Mouse (Mus musculus) kidney, embryonic 15.5 days (tissue): ENCODE results near the gene Tap1. TPM values are rescaled to one million over a fixed set of nuclear protein-coding genes. Genes with fewer than 3 reads are reported as not detected.
"Not testable (repeated sequence)": the region's sequence is repeated elsewhere in the genome, so short reads cannot be mapped to it uniquely, and the experiment has no call there.

ENCODE experiments used
- ATAC-seq: fragments of 200-750 bp; cut with Nextera tagmentation; replicated peaks from 2 replicates; pipeline ENCODE4 v1.8.0; 2017; ENCODE audit warnings: moderate TSS enrichment; ENCODE audit not compliant: low FRiP score
- H3K27ac ChIP-seq: fragments of 300-500 bp; sonication (generic); 2 replicates; pipeline ENCODE4 v1.5.1; 2015; ENCODE audit warnings: mild to moderate bottlenecking, inconsistent platforms
- H3K27me3 ChIP-seq: fragments of 300-500 bp; sonication (generic); 2 replicates; pipeline ENCODE4 v1.6.1; 2015; ENCODE audit warnings: inconsistent platforms
- H3K36me3 ChIP-seq: fragments of 300-500 bp; sonication (generic); 2 replicates; pipeline ENCODE4 v1.6.1; 2015; ENCODE audit warnings: inconsistent platforms
- H3K4me1 ChIP-seq: fragments of 300-500 bp; sonication (generic); 2 replicates; pipeline ENCODE4 v1.6.1; 2015; ENCODE audit warnings: inconsistent platforms
- H3K4me2 ChIP-seq: fragments of 300-500 bp; sonication (generic); 2 replicates; pipeline ENCODE4 v1.6.1; 2015; ENCODE audit warnings: moderate library complexity, mild to moderate bottlenecking, inconsistent platforms
- H3K4me3 ChIP-seq: fragments of 300-500 bp; sonication (generic); replicated peaks from 2 replicates; pipeline ENCODE4 v1.5.1; 2015; ENCODE audit warnings: mild to moderate bottlenecking, inconsistent platforms
- H3K9ac ChIP-seq: fragments of 300-500 bp; sonication (generic); 2 replicates; pipeline ENCODE4 v1.6.1; 2015; ENCODE audit warnings: mild to moderate bottlenecking, inconsistent platforms
- H3K9me3 ChIP-seq: fragments of 300-500 bp; sonication (generic); replicated peaks from 2 replicates; pipeline ENCODE4 v1.6.1; 2016; ENCODE audit warnings: inconsistent platforms
- WGBS: fragments of 180-500 bp; shearing (Covaris S2); methylation state at CpG from one replicate; pipeline ENCODE4 v1.1.7; 2015; ENCODE audit warnings: mixed read lengths; 5-methylcytosine and 5-hydroxymethylcytosine counted together
- polyA plus RNA-seq: library from polyadenylated mRNA; unstranded; fragments of >200 nt; fragmentation: Nextera tagmentation; extraction: Ambion mirVana; gene quantifications from 2 replicates; pipeline ENCODE4 v1.2.1, GENCODE M21; 2015

Tap1 gene
- polyA plus RNA-seq = 3.5 and 3.8 TPM in 2 replicates

DNA sequence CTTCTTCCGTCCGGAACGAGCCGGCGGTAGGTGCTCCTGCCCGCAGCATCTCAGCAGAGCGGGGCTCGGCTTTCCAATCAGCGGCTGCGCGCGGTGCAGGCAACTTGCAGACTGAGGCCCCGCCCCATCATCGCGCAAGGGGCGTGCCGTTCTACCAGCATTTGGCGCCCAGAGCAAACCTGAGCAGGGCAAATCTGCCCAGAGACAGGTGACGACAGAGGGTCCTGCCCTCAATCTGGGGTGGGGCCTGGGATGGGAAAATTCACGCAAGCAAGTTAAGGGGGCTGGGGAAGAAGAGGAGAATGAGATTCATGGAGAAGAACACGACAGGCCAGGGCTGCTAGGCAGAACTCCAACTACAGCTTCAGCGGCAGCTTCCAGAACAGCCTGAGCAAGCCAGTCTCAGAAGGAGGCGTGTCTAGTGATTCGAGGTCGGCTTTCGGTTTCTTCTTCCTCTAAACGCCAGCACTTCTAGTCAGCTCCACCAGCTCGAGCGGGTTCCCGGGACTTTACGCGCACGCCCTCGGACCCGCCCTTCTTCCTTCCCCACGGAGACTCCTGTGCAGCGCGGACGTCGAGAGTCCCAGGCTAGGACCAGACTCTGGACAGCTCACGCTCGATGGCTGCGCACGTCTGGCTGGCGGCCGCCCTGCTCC is at the start of gene Tap1, which contains the start of gene Psmb9:
Tap1 (plus strand) TSS at position 293 of the 656 bp plus-strand sequence.
Psmb9 (minus strand) TSS at position 504 of the 656 bp plus-strand sequence.
- Histone ChIP-seq H3K27me3 (peaks cover 85% of the 10 kb centered on the region), H3K4me3 (peak within 1 kb of the TSS; percentile 61), H3K4me2 (peak within 1 kb of the TSS; percentile 97), H3K9me3 (no peaks in the 10 kb centered on the region), H3K36me3 (no peaks in the 10 kb centered on the region), H3K27ac (peak within 1 kb of the TSS; percentile 54; the same call in 1 of the 2 replicates), H3K4me1 (peaks cover 17% of the 10 kb centered on the region), H3K9ac (peak within 1 kb of the TSS; percentile 59)
- peak; percentile 97 for ATAC-seq
- under 1% methylated on average over 46 of the region's 46 CpGs for WGBS

DNA sequence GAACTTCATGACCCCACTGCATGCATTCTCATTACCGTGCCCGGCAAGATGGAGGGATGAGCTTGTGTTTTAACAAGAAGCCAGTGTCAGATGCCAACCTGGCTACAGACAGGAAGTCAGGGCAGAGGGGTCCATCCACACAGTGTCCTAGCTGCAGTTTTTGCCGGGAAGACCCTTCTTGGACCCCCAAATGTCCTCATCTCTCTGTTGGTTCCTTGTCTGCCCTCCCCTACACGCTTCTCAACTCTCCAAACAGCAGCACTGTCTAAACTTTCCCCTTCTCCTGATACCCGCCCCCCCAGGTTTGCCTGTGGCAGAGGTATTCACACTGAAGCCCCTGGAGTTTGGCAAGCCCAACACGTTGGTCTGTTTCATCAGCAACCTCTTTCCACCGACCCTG is 49.8 kb upstream of the Tap1 start:
- Histone ChIP-seq H3K4me3 (no peak overlapping the region), H3K4me2 (no peak overlapping the region), H3K9ac (no peak overlapping the region), H3K4me1 (peaks cover 23% of the 10 kb centered on the region), H3K9me3 (no peaks in the 10 kb centered on the region), H3K27me3 (peaks cover 53% of the 10 kb centered on the region), H3K27ac (no peak overlapping the region), H3K36me3 (no peaks in the 10 kb centered on the region)
- ATAC-seq = no peak
- WGBS = 68% methylated on average over 7 of the region's 7 CpGs

DNA sequence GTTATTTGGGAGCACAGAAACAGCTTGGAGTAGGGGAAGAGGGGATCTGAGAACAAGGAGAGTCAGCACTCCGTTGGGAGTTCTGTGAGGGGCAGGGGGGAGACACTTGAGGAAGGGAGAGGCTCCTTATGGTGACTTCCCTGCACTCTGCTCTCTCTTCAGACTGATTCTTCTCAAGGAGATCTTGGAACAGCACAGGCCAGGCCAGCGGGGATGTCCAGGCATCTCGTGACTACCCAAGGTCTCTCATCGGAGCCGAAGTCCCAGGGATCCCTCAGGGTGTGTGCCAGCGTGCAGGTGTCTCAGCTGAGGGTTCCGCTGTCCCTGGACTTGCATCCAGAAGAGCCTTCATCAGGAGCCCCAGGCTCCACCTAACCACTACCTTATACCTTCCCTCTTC is 48.7 kb upstream of the Tap1 start:
- H3K4me2 ChIP-seq = peak overlapping the region; percentile 63
- peak overlapping the region; percentile 30; the same call in 1 of the 2 replicates for H3K9ac ChIP-seq
- 80% methylated on average over 7 of the region's 7 CpGs for WGBS
- H3K4me3 ChIP-seq = no peak overlapping the region
- ATAC-seq = no peak
- no peaks in the 10 kb centered on the region for H3K9me3 ChIP-seq
- H3K27ac ChIP-seq = no peak overlapping the region
- H3K27me3 ChIP-seq = peaks cover 53% of the 10 kb centered on the region
- no peaks in the 10 kb centered on the region for H3K36me3 ChIP-seq
- H3K4me1 ChIP-seq = peaks cover 31% of the 10 kb centered on the region

GRCm38 (mm10) chr17:34139416-34139815 is 47.9 kb upstream of the Tap1 start:
- ATAC-seq = no peak; the same call in 1 of the 2 replicates
- H3K9ac ChIP-seq = peak overlapping the region; percentile 30; the same call in 1 of the 2 replicates

DNA sequence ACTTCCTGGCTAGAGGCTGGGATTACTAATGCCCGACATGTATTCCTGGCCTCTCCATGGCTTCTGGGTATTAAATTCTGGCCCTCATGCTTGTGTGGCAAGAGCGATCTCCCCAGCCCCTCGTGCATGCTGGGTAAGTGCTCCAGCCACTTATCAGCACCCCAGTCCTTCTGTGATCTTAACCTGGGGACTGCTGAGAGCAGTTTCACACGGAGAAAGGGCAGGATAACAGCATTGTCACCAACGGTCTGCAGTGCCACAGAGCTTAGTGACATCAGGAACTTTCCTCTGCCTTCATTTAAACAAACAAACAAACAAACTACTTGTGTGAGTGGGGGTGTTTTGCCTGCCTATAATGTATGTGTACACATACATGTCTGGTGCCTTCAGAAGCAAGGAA is 47.1 kb upstream of the Tap1 start:
- H3K27me3 ChIP-seq = peaks cover 53% of the 10 kb centered on the region
- no peak for ATAC-seq
- no peak overlapping the region for H3K9ac ChIP-seq
- no peaks in the 10 kb centered on the region for H3K36me3 ChIP-seq
- no peak overlapping the region for H3K27ac ChIP-seq
- H3K4me2 ChIP-seq = peak overlapping the region; percentile 63
- H3K4me3 ChIP-seq = no peak overlapping the region
- peaks cover 31% of the 10 kb centered on the region for H3K4me1 ChIP-seq
- H3K9me3 ChIP-seq = no peaks in the 10 kb centered on the region
- WGBS = 11% methylated on average over 5 of the region's 5 CpGs

More at GRCm38 (mm10) chr17:34139416-34139815, 47.9 kb upstream of the Tap1 start:
- no peak overlapping the region for H3K27ac ChIP-seq
- H3K4me2 ChIP-seq = peak overlapping the region; percentile 63
- H3K36me3 ChIP-seq = no peaks in the 10 kb centered on the region
- peak overlapping the region; percentile 35 for H3K4me3 ChIP-seq
- no peaks in the 10 kb centered on the region for H3K9me3 ChIP-seq
- H3K27me3 ChIP-seq = peaks cover 53% of the 10 kb centered on the region
- peaks cover 31% of the 10 kb centered on the region for H3K4me1 ChIP-seq
- WGBS = 3% methylated on average over 16 of the region's 16 CpGs

- no peaks in the 10 kb centered on the region for H3K36me3 ChIP-seq
- H3K27ac ChIP-seq = no peak overlapping the region
- H3K4me2 ChIP-seq = no peak overlapping the region
- no peak overlapping the region for H3K9ac ChIP-seq
- H3K9me3 ChIP-seq = no peaks in the 10 kb centered on the region
- H3K4me1 ChIP-seq = peaks cover 29% of the 10 kb centered on the region
- no peak overlapping the region for H3K4me3 ChIP-seq
- ATAC-seq = no peak
- WGBS = 65% methylated on average over 4 of the region's 4 CpGs
- H3K27me3 ChIP-seq = peaks cover 50% of the 10 kb centered on the region
Measured at GRCm38 (mm10) chr17:34141448-34141847, 45.9 kb upstream of the Tap1 start.

- 76% methylated on average over 7 of the region's 7 CpGs for WGBS
- H3K4me3 ChIP-seq = no peak overlapping the region
- H3K9ac ChIP-seq = no peak overlapping the region
- H3K4me1 ChIP-seq = peaks cover 29% of the 10 kb centered on the region
- no peak for ATAC-seq
- peak overlapping the region; percentile 8 for H3K4me2 ChIP-seq
- no peaks in the 10 kb centered on the region for H3K9me3 ChIP-seq
- H3K27me3 ChIP-seq = peaks cover 41% of the 10 kb centered on the region
- H3K36me3 ChIP-seq = no peaks in the 10 kb centered on the region
- H3K27ac ChIP-seq = peak overlapping the region; percentile 70
Measured at GRCm38 (mm10) chr17:34142456-34143010, 44.8 kb upstream of the Tap1 start.

- H3K4me2 ChIP-seq = peak within 1 kb of the TSS; percentile 8
- H3K27me3 ChIP-seq = peaks cover 36% of the 10 kb centered on the region
- peak; percentile 80 for ATAC-seq
- 7% methylated on average over 7 of the region's 7 CpGs for WGBS
- H3K4me3 ChIP-seq = no peak within 1 kb of the TSS
- H3K27ac ChIP-seq = peak within 1 kb of the TSS; percentile 70
- H3K9ac ChIP-seq = 0 out of 2 replicates have a peak within 1 kb of the TSS, but pooled peaks have one; percentile 14
- H3K36me3 ChIP-seq = no peaks in the 10 kb centered on the region
- H3K4me1 ChIP-seq = peaks cover 29% of the 10 kb centered on the region
- H3K9me3 ChIP-seq = no peaks in the 10 kb centered on the region
Measured at GRCm38 (mm10) chr17:34143033-34143432, 44.3 kb upstream of the Tap1 start, which contains the start of gene H2-DMb2. TSS of gene H2-DMb2 (plus strand) at chr17:34143307.

GRCm38 (mm10) chr17:34143461-34143860 is 43.9 kb upstream of the Tap1 start:
- Histone ChIP-seq H3K27me3 (peaks cover 32% of the 10 kb centered on the region), H3K4me2 (peak overlapping the region; percentile 8), H3K9ac (no peak overlapping the region), H3K4me3 (no peak overlapping the region), H3K9me3 (no peaks in the 10 kb centered on the region), H3K4me1 (peaks cover 29% of the 10 kb centered on the region), H3K27ac (no peak overlapping the region), H3K36me3 (no peaks in the 10 kb centered on the region)
- ATAC-seq = no peak
- 61% methylated on average over 5 of the region's 5 CpGs for WGBS

DNA sequence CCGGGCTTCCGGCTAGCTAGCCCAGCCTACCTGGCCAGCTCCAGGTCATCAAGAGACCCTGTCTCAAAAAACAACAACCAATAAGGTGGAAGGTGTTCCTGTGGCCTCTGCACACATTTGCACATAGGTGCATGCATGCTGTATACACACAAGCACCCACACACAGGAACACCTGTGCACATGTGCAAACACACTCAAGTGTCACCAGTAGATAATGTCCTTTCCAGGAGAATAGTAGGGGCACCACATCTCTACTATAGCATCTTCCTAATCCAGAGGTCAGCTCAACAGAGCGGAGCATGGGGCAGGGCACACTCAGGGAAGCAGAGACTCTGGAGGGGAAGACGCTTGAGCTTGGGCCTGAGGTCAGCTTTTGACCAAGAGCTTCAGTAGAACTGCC is 43.1 kb upstream of the Tap1 start:
- not testable (repeated sequence) for H3K36me3 ChIP-seq, H3K4me3 ChIP-seq, H3K4me2 ChIP-seq, ATAC-seq, H3K9me3 ChIP-seq
- H3K27me3 ChIP-seq = peaks cover 24% of the 10 kb centered on the region
- peaks cover 22% of the 10 kb centered on the region for H3K4me1 ChIP-seq
- WGBS = 84% methylated on average over 4 of the region's 4 CpGs
- H3K9ac ChIP-seq = 0 out of 2 replicates have a peak overlapping the region, but pooled peaks have one; percentile 14
- H3K27ac ChIP-seq = peak overlapping the region; percentile 62; the same call in 1 of the 2 replicates

DNA sequence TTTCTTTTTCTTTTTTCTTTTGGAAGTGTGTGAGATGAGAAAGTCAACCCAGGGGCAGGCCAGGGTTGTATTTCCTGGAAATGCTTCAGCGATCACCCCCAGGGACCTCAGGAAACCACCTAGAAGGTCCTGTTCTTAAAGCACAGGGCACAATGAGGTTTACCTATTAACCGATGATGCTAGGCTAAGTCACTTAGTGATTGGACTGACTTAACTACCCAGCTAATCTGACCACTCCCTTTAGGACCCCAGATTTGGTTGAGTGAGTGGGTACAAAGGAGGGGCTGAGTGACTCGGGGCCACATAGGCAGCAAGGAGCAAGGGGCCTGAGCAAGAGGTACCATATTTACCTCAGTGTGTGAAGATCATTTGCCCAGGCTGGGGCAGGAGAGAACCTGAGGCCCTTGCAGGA is 42.4 kb upstream of the Tap1 start:
- 51% methylated on average over 3 of the region's 3 CpGs for WGBS
- Histone ChIP-seq H3K27ac (peak overlapping the region; percentile 70), H3K36me3 (no peaks in the 10 kb centered on the region), H3K4me1 (peaks cover 15% of the 10 kb centered on the region), H3K4me2 (peak overlapping the region; percentile 30), H3K4me3 (0 out of 2 replicates have a peak overlapping the region, but pooled peaks have one; percentile 4), H3K9ac (0 out of 2 replicates have a peak overlapping the region, but pooled peaks have one; percentile 7), H3K9me3 (no peaks in the 10 kb centered on the region), H3K27me3 (peaks cover 21% of the 10 kb centered on the region)
- ATAC-seq = peak; percentile 45; the same call in 1 of the 2 replicates

- no peak within 1 kb of the TSS for H3K9ac ChIP-seq
- H3K4me3 ChIP-seq = no peak within 1 kb of the TSS
- no peaks in the 10 kb centered on the region for H3K4me1 ChIP-seq
- peak; percentile 77 for ATAC-seq
- H3K9me3 ChIP-seq = no peaks in the 10 kb centered on the region
- H3K27me3 ChIP-seq = 0 out of 2 replicates have a peak, but pooled peaks cover 3% of the 10 kb centered on the region
- H3K36me3 ChIP-seq = no peaks in the 10 kb centered on the region
- H3K4me2 ChIP-seq = no peak within 1 kb of the TSS
- H3K27ac ChIP-seq = no peak within 1 kb of the TSS
- WGBS = 61% methylated on average over 4 of the region's 4 CpGs
Measured at GRCm38 (mm10) chr17:34152923-34153322, 34.4 kb upstream of the Tap1 start, which contains the start of gene H2-DMb1. TSS of gene H2-DMb1 (plus strand) at chr17:34153072.
